Mouse (Mus musculus) ZHBTc4 (cell line): ENCODE results near the gene Actg2.

ENCODE experiments used
- DNase-seq: peaks from one replicate; pipeline ENCODE4 v3.0.0-alpha.2; 2011; ENCODE audit warnings: low read depth, low spot score

The Actg2 gene

GRCm38 (mm10) chr6:83536028-83536794 is at the start of gene Actg2:
TSS of gene Actg2 (minus strand) at chr6:83536265.
- peak; percentile 9 for DNase-seq

- DNase-seq, result peak; percentile 21
These were observed 49.3 kb upstream of the Actg2 start for GRCm38 (mm10) chr6:83585328-83585727.

- DNase-seq, result no peak
These were observed 47.5 kb upstream of the Actg2 start for GRCm38 (mm10) chr6:83583591-83583990.

GRCm38 (mm10) chr6:83582938-83583270 is 46.8 kb upstream of the Actg2 start:
- peak; percentile 85 for DNase-seq

- DNase-seq, result no peak
These were observed 46.3 kb upstream of the Actg2 start for GRCm38 (mm10) chr6:83582135-83582937.

DNA sequence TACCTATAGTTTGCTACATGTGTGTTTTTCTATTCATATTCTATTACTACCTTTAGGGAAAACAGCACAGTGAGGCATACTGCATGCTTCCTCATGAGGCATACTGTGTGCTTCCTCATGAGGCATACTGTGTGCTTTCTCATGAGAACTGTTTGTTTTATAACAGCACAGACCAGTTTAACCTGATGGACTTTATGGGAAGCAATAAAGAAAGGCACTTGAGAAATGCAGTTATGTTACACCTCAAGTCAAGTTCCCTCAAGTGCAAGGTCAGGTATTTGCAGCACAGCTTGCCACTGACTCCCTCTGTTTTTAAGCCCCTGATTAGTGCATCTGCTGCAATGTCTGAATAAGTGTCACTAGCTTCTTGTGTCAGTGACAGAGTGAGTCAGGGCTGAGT is 41.5 kb upstream of the Actg2 start:
- no peak for DNase-seq

GRCm38 (mm10) chr6:83575609-83576008 is 39.5 kb upstream of the Actg2 start:
- DNase-seq, result no peak

GRCm38 (mm10) chr6:83572671-83573070 is 36.6 kb upstream of the Actg2 start, which contains the start of gene Stambp:
TSS of gene Stambp (minus strand) at chr6:83572729.
- no peak for DNase-seq

DNA sequence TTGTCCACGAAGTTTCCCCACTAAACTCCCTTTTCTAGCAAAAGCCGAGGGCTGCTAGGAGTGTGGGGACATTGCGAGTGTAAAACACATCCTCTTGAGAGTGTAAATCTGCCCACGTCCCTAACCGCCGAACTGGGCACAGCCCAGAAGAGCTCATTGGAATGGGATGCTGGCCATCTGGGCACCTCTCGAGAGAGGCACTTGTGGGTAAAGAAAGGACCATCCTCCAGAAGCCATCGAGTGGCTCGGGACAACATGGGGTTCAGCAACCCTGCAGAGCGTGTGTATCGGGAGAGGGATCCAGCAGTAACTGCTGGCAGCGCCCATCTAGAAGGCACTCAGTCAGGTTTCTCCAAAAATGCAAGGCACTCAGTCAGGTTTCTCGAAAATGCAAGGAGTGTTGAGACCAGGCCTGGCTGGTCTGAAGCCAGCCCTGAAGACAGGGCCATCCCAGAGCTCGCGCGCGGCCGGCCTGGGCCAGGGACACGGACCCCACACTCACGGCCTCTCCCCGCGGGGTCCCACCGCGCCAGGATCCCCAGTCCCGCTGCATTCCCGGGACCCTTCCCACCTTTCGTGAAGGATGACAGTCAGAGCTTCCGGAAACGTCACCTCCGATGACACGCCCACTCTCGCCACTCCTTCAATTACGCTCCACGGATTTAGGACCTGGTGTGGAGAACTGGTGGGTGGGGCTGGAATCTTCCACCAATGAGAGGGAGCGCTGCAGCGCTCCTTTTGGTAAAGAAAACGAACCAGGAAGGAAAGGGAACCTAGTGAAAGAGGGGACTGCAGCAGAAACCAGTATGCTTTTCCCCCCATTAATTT is 36.0 kb upstream of the Actg2 start:
- peak; percentile 93 for DNase-seq

DNA sequence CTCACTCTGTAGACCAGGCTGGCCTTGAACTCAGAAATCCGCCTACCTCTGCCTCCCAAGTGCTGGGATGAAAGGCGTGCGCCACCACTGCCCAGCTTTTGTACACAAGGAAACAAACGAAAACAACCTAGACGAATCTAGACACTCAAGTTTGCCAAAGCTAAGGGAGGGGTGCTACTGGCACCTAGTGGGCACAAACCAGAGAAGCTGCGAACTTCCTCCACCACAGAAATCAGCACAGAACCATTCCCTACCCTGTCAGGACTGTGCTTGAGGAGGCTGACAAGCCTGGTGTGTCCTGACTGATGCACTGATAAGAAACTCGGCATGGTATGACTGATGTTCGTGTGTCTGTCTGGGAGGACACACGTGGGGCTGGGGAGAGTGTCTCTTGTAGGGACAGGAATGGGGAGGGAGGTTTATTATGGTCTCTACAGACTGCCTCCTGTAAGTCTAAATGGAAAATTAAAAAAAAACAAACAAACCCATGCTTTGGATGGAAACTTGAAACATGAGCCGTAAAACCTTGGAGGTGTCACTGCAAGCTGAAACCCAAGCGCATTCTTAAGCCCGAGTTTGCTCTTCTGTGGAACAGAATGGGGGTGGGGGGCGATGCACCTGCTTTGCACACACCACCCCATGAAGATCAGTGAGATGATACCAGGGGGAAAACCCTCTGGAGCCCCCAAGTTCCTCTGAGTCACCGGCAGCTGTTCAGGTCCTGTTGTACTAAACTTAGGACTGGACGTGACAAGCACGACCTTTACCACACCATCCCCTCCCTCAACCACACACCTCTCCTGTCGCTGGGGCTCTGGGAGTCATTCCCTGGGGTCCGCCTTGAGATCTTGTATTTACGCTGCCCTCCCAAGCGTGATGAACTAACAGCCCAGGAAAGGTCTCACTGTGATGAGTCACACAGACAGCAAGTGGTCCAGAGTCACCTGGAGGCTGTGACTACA is 33.1 kb upstream of the Actg2 start:
- no peak for DNase-seq

DNA sequence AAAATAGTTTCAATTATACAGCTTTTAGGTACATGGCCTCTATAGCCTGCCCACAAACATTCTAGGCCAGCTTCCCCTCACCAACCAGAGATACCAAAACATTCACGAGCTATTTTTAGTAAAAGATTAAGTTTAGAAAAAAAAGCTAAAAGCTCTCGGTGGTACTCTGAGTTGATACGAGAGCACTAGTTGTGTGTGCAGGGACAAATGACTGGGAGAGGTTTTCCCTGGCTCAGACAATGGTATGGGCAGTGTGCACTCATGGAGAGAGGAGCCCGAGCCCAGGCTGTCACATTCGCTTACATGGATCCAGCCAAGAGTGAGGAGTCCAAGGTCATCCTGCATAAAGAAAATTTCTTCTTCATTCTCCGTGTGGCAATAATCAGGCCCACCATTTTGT is 19.9 kb upstream of the Actg2 start:
- DNase-seq, result no peak

DNA sequence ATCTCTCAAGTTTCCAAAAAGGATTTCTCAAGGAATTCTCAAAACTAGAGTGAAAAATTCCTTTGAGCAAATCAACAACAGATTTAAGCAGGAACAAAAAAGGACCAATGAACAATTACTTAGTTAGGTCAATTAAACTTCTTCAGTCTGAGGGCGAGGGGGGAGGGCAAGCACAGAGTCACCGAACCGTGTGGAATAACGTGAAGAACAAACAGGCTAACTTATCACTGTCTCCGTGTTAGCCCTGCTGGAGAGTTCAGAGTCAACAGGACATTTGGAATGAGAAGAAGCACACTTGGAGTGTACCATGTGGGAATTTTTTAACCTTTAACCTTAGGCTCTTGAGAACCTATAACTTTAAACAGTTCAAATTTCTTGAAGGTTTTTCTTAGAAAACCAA is 12.3 kb upstream of the Actg2 start:
- no peak for DNase-seq

DNA sequence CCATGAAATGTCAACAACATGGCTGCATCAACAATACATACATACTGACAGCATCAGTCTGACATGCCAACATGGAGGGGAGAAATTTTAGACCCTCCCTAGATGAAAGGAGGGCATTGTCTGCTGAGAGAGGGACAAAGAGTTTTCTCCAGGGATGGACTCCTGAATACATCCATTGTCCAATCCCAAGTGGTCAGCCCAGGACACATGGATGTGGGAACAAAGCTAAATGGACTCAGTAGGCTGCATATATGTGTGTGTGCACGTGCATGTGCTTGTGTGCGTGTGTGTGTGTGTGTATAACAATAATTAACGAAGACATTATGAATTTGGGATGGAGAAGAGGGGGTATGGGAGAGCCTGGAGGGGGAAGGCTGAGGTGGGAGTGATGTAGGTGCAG is 9.7 kb upstream of the Actg2 start:
- no peak for DNase-seq

DNA sequence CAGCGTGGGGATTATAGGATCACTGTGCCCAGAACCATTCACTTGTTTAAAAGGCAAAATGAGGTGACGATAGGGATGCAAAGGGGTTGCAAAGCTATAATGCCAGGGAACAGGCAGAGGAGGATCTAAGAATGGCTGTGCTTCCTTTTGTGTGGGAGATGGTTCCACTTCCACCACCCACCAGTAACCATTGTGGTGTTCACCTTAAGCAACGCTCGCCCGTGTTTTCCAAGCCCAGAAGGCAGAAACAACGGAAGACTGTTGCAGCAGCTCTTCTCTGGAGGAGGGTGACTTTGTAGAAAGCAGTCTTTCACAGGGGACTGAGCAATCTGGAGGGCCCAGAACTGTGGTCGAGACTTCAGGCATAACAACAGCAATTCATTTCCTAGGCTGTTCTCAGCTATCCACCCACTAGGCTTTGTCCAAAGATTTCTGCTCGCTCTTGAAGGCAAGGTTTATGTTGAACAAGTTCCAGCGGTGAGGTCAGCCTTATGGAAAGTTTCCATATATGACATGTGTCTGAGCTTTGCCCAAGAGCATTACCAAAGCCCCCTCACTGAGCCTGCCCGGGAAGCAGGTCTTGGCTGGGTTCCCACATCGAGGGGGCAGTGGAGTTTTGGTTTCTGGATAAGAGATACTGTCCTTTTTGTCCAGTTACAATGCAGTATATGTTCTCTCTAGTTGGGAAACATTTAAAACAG is 5.8 kb upstream of the Actg2 start:
- DNase-seq, result no peak

DNA sequence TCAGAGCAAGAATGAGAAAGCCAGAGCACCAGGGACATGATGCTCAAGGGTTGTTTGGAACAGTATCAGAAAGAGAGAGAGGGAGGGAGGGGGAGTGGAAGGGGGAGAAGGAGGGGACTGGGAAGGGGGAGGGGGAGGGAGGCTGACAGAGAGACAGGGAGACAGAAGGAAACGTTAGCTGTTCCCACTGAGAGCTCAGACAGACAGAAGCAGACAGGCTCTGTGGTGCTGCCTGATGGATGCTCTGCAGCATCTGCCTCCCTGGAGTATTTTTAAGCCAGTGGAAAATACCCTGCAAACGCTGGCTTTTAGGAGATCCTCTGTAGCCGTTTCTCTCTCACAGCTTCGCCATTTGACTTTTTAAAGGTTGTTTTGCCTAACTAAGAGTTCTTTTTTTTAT is 4.0 kb upstream of the Actg2 start:
- DNase-seq, result no peak

DNA sequence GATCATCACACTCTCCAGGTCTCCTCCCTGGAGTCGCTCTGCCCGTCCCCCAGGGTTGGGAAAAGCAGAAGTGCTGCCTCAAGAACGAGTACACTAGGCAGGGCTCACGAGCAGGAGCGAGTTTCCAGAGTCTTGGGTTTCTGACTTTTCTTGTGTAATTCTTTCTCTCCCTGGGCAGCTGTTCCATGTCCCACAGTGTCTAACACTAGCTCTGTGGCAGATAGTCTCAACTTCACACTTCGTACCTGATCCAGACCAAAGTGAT is 662 bp upstream of the Actg2 start:
- DNase-seq, result no peak

DNA sequence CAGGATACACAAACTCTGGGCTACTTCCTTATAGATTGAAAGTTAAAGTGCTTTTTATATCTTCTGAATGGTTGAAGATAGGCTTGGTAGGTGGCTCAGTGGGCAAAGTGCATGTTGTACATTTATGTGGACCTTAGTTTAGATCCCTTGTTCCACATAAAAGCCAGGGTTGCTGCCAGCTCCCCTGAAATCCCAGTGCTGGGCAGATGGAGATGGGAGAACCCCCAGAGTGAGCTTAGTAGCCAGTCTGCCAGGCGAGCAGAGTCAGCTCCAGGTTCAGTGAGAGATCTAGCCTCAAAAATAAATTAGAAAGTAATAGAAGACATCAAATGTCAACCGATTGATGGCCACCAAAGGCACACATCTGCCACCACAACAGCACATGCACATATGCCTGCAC is 3.5 kb downstream of the Actg2 start:
- no peak for DNase-seq

DNA sequence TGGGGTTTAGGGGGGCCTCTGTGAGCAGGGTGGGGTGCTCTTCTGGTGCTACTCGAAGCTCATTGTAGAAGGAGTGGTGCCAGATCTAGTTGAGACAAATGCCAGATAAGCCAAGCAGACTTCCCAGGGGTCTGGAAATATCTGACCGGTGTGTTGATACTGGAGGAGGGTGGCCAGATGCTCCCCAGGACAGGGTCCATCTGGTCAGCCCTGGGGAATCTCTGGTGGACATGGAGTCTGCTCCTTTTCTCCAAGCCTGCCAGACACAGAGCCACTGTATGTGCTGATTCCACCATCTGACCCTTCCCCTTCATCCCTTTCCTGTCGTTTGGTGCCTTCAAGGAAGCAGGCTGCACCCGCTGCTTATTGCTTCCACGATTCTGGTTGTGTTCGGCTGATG is 12.9 kb downstream of the Actg2 start:
- no peak for DNase-seq

GRCm38 (mm10) chr6:83521784-83522183 is 14.3 kb downstream of the Actg2 start:
- no peak for DNase-seq

GRCm38 (mm10) chr6:83518637-83519036 is 17.4 kb downstream of the Actg2 start:
- no peak for DNase-seq

DNA sequence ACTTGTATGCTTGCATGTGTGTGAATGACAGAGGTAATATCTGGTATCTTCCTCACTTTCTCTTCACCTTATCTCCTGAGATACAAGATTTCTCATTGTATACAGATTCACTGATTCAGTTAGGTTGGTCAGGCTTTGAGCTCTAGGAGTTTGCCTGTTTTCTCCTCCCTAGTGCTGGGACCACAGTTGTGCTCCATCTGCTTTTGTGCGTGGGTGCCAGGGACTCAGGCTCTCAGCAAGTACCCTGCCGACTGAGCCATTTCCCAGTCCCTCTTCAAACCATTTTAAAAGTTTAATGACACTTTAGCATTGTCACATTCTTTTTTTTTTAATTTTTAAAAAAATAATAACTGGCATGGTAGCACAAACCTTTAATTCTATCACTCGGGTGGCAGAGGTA is 20.9 kb downstream of the Actg2 start:
- no peak for DNase-seq
